Mouse (Mus musculus): ENCODE results near the gene Phc2.
"Not testable (repeated sequence)": the region's sequence is repeated elsewhere in the genome, so short reads cannot be mapped to it uniquely, and the experiment has no call there.

Gene Phc2

GRCm38 (mm10) chr4:128646762-128647161 lies 7.7 kb upstream of the Phc2 start:
- DNase-seq: no peak

GRCm38 (mm10) chr4:128648567-128649255 lies 5.8 kb upstream of the Phc2 start:
- peak; percentile 65 for DNase-seq

GRCm38 (mm10) chr4:128651530-128651929 lies 3.0 kb upstream of the Phc2 start:
- DNase-seq: no peak

GRCm38 (mm10) chr4:128652584-128653298 lies 1.8 kb upstream of the Phc2 start:
- DNase-seq: no peak

GRCm38 (mm10) chr4:128655446-128655845 lies 944 bp downstream of the Phc2 start:
- peak; percentile 24 for DNase-seq

GRCm38 (mm10) chr4:128660196-128660595 lies 5.7 kb downstream of the Phc2 start:
- DNase-seq: no peak

- DNase-seq: no peak
Observed at GRCm38 (mm10) chr4:128661063-128661462, 6.6 kb downstream of the Phc2 start.

- DNase-seq: no peak
Observed at GRCm38 (mm10) chr4:128664002-128664401, 9.5 kb downstream of the Phc2 start.

GRCm38 (mm10) chr4:128666362-128666761 lies 11.9 kb downstream of the Phc2 start:
- DNase-seq: not testable (repeated sequence)

GRCm38 (mm10) chr4:128667195-128667594 lies 12.7 kb downstream of the Phc2 start:
- DNase-seq: not testable (repeated sequence)

GRCm38 (mm10) chr4:128669229-128669628 lies 14.7 kb downstream of the Phc2 start:
- no peak for DNase-seq

- DNase-seq: peak; percentile 41
Observed at GRCm38 (mm10) chr4:128670566-128671191, 16.2 kb downstream of the Phc2 start.

GRCm38 (mm10) chr4:128672494-128672893 lies 18.0 kb downstream of the Phc2 start:
- DNase-seq: no peak

- no peak for DNase-seq
Observed at GRCm38 (mm10) chr4:128678564-128679217, 24.2 kb downstream of the Phc2 start.

- DNase-seq: peak; percentile 62
Observed at GRCm38 (mm10) chr4:128681126-128681525, 26.6 kb downstream of the Phc2 start.

- no peak for DNase-seq
Observed at GRCm38 (mm10) chr4:128682281-128682680, 27.8 kb downstream of the Phc2 start.

- no peak for DNase-seq
Observed at GRCm38 (mm10) chr4:128683706-128684105, 29.2 kb downstream of the Phc2 start.

GRCm38 (mm10) chr4:128684108-128684507 lies 29.6 kb downstream of the Phc2 start:
- DNase-seq: no peak

GRCm38 (mm10) chr4:128688513-128688913 lies 34.0 kb downstream of the Phc2 start:
- DNase-seq: no peak

GRCm38 (mm10) chr4:128688976-128689375 lies 34.5 kb downstream of the Phc2 start:
- no peak for DNase-seq

- DNase-seq: no peak
Observed at GRCm38 (mm10) chr4:128689739-128690304, 35.3 kb downstream of the Phc2 start.

- DNase-seq: no peak
Observed at GRCm38 (mm10) chr4:128691195-128691594, 36.7 kb downstream of the Phc2 start.

All from kidney, adult 18-20 months (tissue).